Mouse (Mus musculus) olfactory bulb, adult 2 months (tissue): Measurements from ENCODE around the gene Nr3c2. TPM values are rescaled to one million over a fixed set of nuclear protein-coding genes. Genes with fewer than 3 reads are reported as not detected.

Experiments used
- H3K27ac ChIP-seq: fragments of 200-500 bp; 2 replicates; pipeline ENCODE4 v1.5.1; 2012; ENCODE audit warnings: low read depth, low read length; ENCODE audit not compliant: insufficient read depth
- H3K4me1 ChIP-seq: fragments of 200-500 bp; 2 replicates; pipeline ENCODE4 v1.6.1; 2012; ENCODE audit warnings: low read length; ENCODE audit not compliant: control insufficient read depth, insufficient read depth
- H3K4me3 ChIP-seq: fragments of 200-500 bp; 2 replicates; pipeline ENCODE4 v1.5.1; 2012; ENCODE audit warnings: mild to moderate bottlenecking, low read depth, low read length, moderate library complexity; ENCODE audit not compliant: insufficient read depth
- CTCF ChIP-seq: fragments of 200-500 bp; IDR thresholded peaks from 2 replicates; pipeline ENCODE4 v1.5.1; 2012; ENCODE audit warnings: low read depth, mild to moderate bottlenecking, low read length, moderate library complexity; ENCODE audit not compliant: insufficient read depth
- POLR2A ChIP-seq: fragments of 200-500 bp; IDR thresholded peaks from 2 replicates; pipeline ENCODE4 v1.6.1; 2012; ENCODE audit warnings: mild to moderate bottlenecking, low read depth, low read length, moderate library complexity; ENCODE audit not compliant: insufficient read depth
- WGBS: fragments of 180-500 bp; shearing (Covaris S2); methylation state at CpG from one replicate; pipeline ENCODE4 v1.1.7; 2018; 5-methylcytosine and 5-hydroxymethylcytosine counted together
- polyA plus RNA-seq: library from polyadenylated mRNA; stranded (reverse); fragments of >200 nt; gene quantifications from 2 replicates; pipeline ENCODE4 v1.2.4, GENCODE M21; 2012; ENCODE audit warnings: low replicate concordance; ENCODE audit not compliant: missing spikeins, insufficient read depth, insufficient read length

Gene Nr3c2
- polyA plus RNA-seq, 1 experiment: not detected

- Histone ChIP-seq H3K27ac (no peak overlapping the region), H3K4me3 (no peak overlapping the region), H3K4me1 (no peaks in the 10 kb centered on the region)
- TF ChIP-seq POLR2A: no peak
- TF ChIP-seq CTCF: no peak
- 90% methylated on average over 5 of the region's 5 CpGs for WGBS
Measured at GRCm38 (mm10) chr8:76928808-76929207, 29.6 kb downstream of the Nr3c2 start.

GRCm38 (mm10) chr8:76965046-76965445, 65.8 kb downstream of the Nr3c2 start:
- Histone ChIP-seq H3K27ac (no peak overlapping the region), H3K4me1 (no peaks in the 10 kb centered on the region), H3K4me3 (no peak overlapping the region)
- 79% methylated on average over 3 of the region's 3 CpGs for WGBS
- no peak for TF ChIP-seq POLR2A
- no peak for TF ChIP-seq CTCF

DNA sequence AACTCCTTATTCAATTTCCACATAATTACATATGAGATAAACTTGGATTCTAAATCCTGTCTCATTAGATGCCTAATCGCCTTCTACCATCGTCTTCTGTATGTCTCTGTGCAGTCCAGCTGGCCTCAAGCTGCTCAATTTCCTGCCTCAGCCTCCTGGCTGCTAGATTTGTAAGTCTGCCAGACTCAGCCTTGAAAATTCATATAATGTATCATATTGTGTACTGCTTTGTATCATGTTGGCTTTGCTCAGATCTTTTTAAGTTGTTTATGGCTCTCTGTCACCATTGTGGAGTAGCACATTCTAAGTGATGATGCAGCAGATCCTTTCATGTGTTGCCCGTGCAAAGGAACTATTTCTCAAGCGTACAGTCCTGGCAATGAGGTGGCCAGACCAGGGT, 71.9 kb downstream of the Nr3c2 start:
- Histone ChIP-seq H3K27ac (no peak overlapping the region), H3K4me1 (peaks cover 5% of the 10 kb centered on the region), H3K4me3 (no peak overlapping the region)
- WGBS: 60% methylated on average over 4 of the region's 4 CpGs
- TF ChIP-seq POLR2A (no peak), CTCF (no peak)

GRCm38 (mm10) chr8:76971761-76972404, 72.6 kb downstream of the Nr3c2 start:
- Histone ChIP-seq H3K27ac (0 out of 2 replicates have a peak overlapping the region, but pooled peaks have one; percentile 8), H3K4me3 (no peak overlapping the region), H3K4me1 (peaks cover 5% of the 10 kb centered on the region)
- 76% methylated on average over 9 of the region's 9 CpGs for WGBS
- TF ChIP-seq POLR2A (no peak), CTCF (no peak)

DNA sequence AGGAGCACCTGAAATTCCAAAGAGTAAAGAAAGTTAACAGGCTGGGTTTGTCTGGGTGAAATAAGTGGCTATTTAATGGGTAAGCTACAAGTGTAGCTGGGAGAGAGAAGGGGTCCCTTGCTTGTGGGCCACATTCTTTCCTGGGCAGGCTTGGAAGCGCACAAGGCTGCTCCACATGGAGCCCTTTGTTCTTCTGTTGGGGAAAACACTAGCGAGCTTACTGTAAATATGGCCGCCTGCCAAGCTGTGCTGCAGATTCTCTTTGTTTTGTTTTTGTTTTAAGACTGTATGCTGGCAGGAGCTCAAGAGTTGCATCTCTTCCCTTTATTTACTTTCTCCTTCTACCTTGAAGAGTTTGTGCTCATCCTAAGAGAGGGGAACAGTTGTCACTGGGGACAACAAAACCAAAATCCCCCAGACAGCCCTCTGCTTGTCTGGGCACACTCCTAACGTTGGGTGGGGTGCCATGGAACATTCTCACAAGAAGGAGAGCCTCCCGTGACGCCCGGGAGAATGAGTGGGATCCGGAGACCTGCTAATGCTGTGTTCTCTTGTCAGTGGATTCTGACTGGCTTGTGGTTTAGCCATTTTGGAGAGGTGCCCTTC, 73.8 kb downstream of the Nr3c2 start:
- TF ChIP-seq CTCF (no peak), POLR2A (no peak)
- H3K27ac ChIP-seq: no peak overlapping the region
- peaks cover 5% of the 10 kb centered on the region for H3K4me1 ChIP-seq
- WGBS: 28% methylated on average over 8 of the region's 8 CpGs
- no peak overlapping the region for H3K4me3 ChIP-seq

DNA sequence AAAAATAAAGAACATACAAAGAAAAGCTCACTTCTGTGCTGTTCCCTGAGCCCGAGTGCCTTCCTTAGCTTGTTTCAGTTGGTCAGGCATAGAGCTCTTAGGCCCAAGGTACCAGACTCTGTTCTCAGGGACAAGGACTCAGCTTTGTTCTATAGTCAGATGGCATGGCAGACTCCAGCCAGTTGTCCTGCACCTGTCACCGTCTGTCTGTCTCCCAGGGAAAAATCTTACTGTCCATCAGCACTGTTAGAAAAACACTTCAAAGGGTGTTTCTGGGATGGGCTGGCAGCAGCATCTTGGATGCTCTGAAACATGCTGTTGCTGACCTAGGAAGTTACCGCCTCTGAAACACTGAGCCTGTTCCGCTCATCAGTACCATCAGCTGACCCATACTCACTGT, 78.7 kb downstream of the Nr3c2 start:
- Histone ChIP-seq H3K27ac (no peak overlapping the region), H3K4me1 (no peaks in the 10 kb centered on the region), H3K4me3 (no peak overlapping the region)
- WGBS: 85% methylated on average over 4 of the region's 4 CpGs
- TF ChIP-seq POLR2A (no peak), CTCF (no peak)

- Histone ChIP-seq H3K4me3 (no peak overlapping the region), H3K27ac (no peak overlapping the region), H3K4me1 (no peaks in the 10 kb centered on the region)
- TF ChIP-seq POLR2A: no peak
- TF ChIP-seq CTCF: no peak
Measured at GRCm38 (mm10) chr8:76984082-76984481, 84.8 kb downstream of the Nr3c2 start.

- WGBS: 85% methylated on average over 5 of the region's 5 CpGs
- Histone ChIP-seq H3K4me3 (no peak overlapping the region), H3K27ac (no peak overlapping the region), H3K4me1 (no peaks in the 10 kb centered on the region)
- TF ChIP-seq CTCF: no peak
- TF ChIP-seq POLR2A: no peak
Measured at GRCm38 (mm10) chr8:76984851-76985250, 85.6 kb downstream of the Nr3c2 start.

GRCm38 (mm10) chr8:76987876-76988275, 88.6 kb downstream of the Nr3c2 start:
- no peak overlapping the region for H3K4me3 ChIP-seq
- H3K27ac ChIP-seq: no peak overlapping the region
- WGBS: 55% methylated on average over 3 of the region's 3 CpGs
- no peaks in the 10 kb centered on the region for H3K4me1 ChIP-seq
- TF ChIP-seq CTCF (no peak), POLR2A (no peak)

GRCm38 (mm10) chr8:76998276-76998675, 99.0 kb downstream of the Nr3c2 start:
- TF ChIP-seq CTCF (no peak), POLR2A (no peak)
- H3K4me1 ChIP-seq: no peaks in the 10 kb centered on the region
- no peak overlapping the region for H3K27ac ChIP-seq
- WGBS: 87% methylated on average over 4 of the region's 4 CpGs
- no peak overlapping the region for H3K4me3 ChIP-seq
